Mouse (Mus musculus) lung, embryonic 15.5 days (tissue): Measurements from ENCODE around the gene Hist1h2ae. TPM values are rescaled to one million over a fixed set of nuclear protein-coding genes. Genes with fewer than 3 reads are reported as not detected.
A peak's percentile ranks its signal among the peaks of the same experiment; 100 is the strongest.

ENCODE experiments used
- ATAC-seq: fragments of 200-750 bp; cut with Nextera tagmentation; 2 replicates; pipeline ENCODE4 v1.8.0; 2017; ENCODE audit warnings: moderate number of reproducible peaks, borderline replicate concordance; ENCODE audit not compliant: low FRiP score, low TSS enrichment; ENCODE audit errors: extremely low read depth
- H3K27ac ChIP-seq: fragments of 300-500 bp; sonication (generic); 2 replicates; pipeline ENCODE4 v1.5.1; 2015; ENCODE audit warnings: moderate library complexity, mild to moderate bottlenecking, inconsistent platforms
- H3K27me3 ChIP-seq: fragments of 300-500 bp; sonication (generic); 2 replicates; pipeline ENCODE4 v1.6.1; 2015; ENCODE audit warnings: inconsistent platforms
- H3K36me3 ChIP-seq: fragments of 300-500 bp; sonication (generic); 2 replicates; pipeline ENCODE4 v1.6.1; 2015; ENCODE audit warnings: inconsistent platforms
- H3K4me1 ChIP-seq: fragments of 300-500 bp; sonication (generic); 2 replicates; pipeline ENCODE4 v1.6.1; 2015; ENCODE audit warnings: inconsistent platforms
- H3K4me2 ChIP-seq: fragments of 300-500 bp; sonication (generic); 2 replicates; pipeline ENCODE4 v1.6.1; 2015; ENCODE audit warnings: inconsistent platforms, mild to moderate bottlenecking, moderate library complexity
- H3K4me3 ChIP-seq: fragments of 300-500 bp; sonication (generic); 2 replicates; pipeline ENCODE4 v1.5.1; 2015; ENCODE audit warnings: mild to moderate bottlenecking, inconsistent platforms
- H3K9ac ChIP-seq: fragments of 300-500 bp; sonication (generic); 2 replicates; pipeline ENCODE4 v1.6.1; 2015; ENCODE audit warnings: inconsistent platforms
- H3K9me3 ChIP-seq: fragments of 300-500 bp; sonication (generic); 2 replicates; pipeline ENCODE4 v1.6.1; 2016; ENCODE audit warnings: inconsistent platforms
- WGBS: fragments of 180-500 bp; shearing (Covaris S2); methylation state at CpG from one replicate; pipeline ENCODE4 v1.1.7; 2015; 5-methylcytosine and 5-hydroxymethylcytosine counted together
- microRNA-seq: library from miRNA; unstranded; fragments of <30 nt; microRNA quantifications from one replicate; pipeline ENCODE4, GENCODE M21; 2016
- polyA plus RNA-seq: library from polyadenylated mRNA; unstranded; fragments of >200 nt; fragmentation: Nextera tagmentation; extraction: Ambion mirVana; gene quantifications from 2 replicates; pipeline ENCODE4 v1.2.1, GENCODE M21; 2015

Gene Hist1h2ae
- polyA plus RNA-seq, 1 experiment from 2014 or later = 143 TPM

- H3K27me3 ChIP-seq = no peaks in the 10 kb centered on the region
- H3K27ac ChIP-seq = no peak overlapping the region
- H3K9ac ChIP-seq = no peak overlapping the region
- H3K4me1 ChIP-seq = peaks cover 14% of the 10 kb centered on the region; the same call in 1 of the 2 replicates
- ATAC-seq = no peak
- H3K4me3 ChIP-seq = peak overlapping the region; percentile 0; the same call in 1 of the 2 replicates
- WGBS = under 1% methylated on average over 14 of the region's 14 CpGs
- H3K36me3 ChIP-seq = no peaks in the 10 kb centered on the region
- H3K9me3 ChIP-seq = no peaks in the 10 kb centered on the region
- H3K4me2 ChIP-seq = peak overlapping the region; percentile 36
These were observed 49.3 kb downstream of the Hist1h2ae start for GRCm38 (mm10) chr13:23521703-23522102.

Small RNA genes within 50 kb of the gene (microRNA-seq; reads per million reads assigned to microRNA genes)
- not detected for gene Gm44297
- not detected for gene Gm44359
- gene Gm44394 = not detected

Other genes with a start within 250 kb of the Hist1h2ae start
- 51.9 and 53.3 TPM in 2 replicates for gene Zfp322a, start 202.0 kb downstream of the Hist1h2ae start, polyA plus RNA-seq
- gene Abt1, start 147.4 kb downstream of the Hist1h2ae start, polyA plus RNA-seq = 13.6 and 14.2 TPM in 2 replicates
- gene Btn1a1, start 105.3 kb downstream of the Hist1h2ae start, polyA plus RNA-seq = 0.14 and 0.26 TPM in 2 replicates
- 0.16 and 0.21 TPM in 2 replicates for gene Btn2a2, start 82.4 kb downstream of the Hist1h2ae start, polyA plus RNA-seq
- 6.9 and 8.1 TPM in 2 replicates for gene Hist1h4h, start 40.2 kb downstream of the Hist1h2ae start, polyA plus RNA-seq
- gene Hist1h2af, start 37.3 kb downstream of the Hist1h2ae start, polyA plus RNA-seq = 6.2 and 8.4 TPM in 2 replicates
- gene Hist1h3g, start 35.8 kb downstream of the Hist1h2ae start, polyA plus RNA-seq = 9.5 and 10.8 TPM in 2 replicates
- gene Hist1h2bh, start 27.8 kb downstream of the Hist1h2ae start, polyA plus RNA-seq = 1.4 TPM in 2 replicates
- gene Hist1h3f, start 27.2 kb downstream of the Hist1h2ae start, polyA plus RNA-seq = 0.75 and 1.5 TPM in 2 replicates
- gene Hist1h4f, start 19.6 kb downstream of the Hist1h2ae start, polyA plus RNA-seq = 1.7 and 2.1 TPM in 2 replicates
- gene Hist1h1d, start 18.0 kb downstream of the Hist1h2ae start, polyA plus RNA-seq = 0.78 and 0.86 TPM in 2 replicates
- gene Hist1h3e, start 8.9 kb downstream of the Hist1h2ae start, polyA plus RNA-seq = 7.1 and 7.9 TPM in 2 replicates
- gene Hist1h2bg, start 176 bp upstream of the Hist1h2ae start, polyA plus RNA-seq = 14.5 and 17.7 TPM in 2 replicates
- gene Hist1h2bf, start 3.0 kb upstream of the Hist1h2ae start, polyA plus RNA-seq = 10.1 and 10.2 TPM in 2 replicates
- 3.1 and 4.6 TPM in 2 replicates for gene Hist1h2ad, start 3.2 kb upstream of the Hist1h2ae start, polyA plus RNA-seq
- gene Hist1h3d, start 4.5 kb upstream of the Hist1h2ae start, polyA plus RNA-seq = 9.4 and 10.2 TPM in 2 replicates
- 160 and 177 TPM in 2 replicates for gene Hist1h4d, start 10.4 kb upstream of the Hist1h2ae start, polyA plus RNA-seq
- 2.5 and 3.6 TPM in 2 replicates for gene Hist1h2be, start 49.9 kb upstream of the Hist1h2ae start, polyA plus RNA-seq
- 28.3 and 28.5 TPM in 2 replicates for gene Hist1h1e, start 51.3 kb upstream of the Hist1h2ae start, polyA plus RNA-seq
- gene Hist1h2ac, start 112.7 kb upstream of the Hist1h2ae start, polyA plus RNA-seq = 1.6 and 1.8 TPM in 2 replicates
- 60.8 and 63.6 TPM in 2 replicates for gene Hist1h2bc, start 113.0 kb upstream of the Hist1h2ae start, polyA plus RNA-seq
- gene Hist1h1t, start 124.6 kb upstream of the Hist1h2ae start, polyA plus RNA-seq = 0.22 and 0.35 TPM in 2 replicates
- 8.2 and 9.4 TPM in 2 replicates for gene Hist1h4c, start 127.2 kb upstream of the Hist1h2ae start, polyA plus RNA-seq
- gene Hfe, start 139.6 kb upstream of the Hist1h2ae start, polyA plus RNA-seq = 8.6 and 10.8 TPM in 2 replicates
- gene Hist1h1c, start 167.6 kb upstream of the Hist1h2ae start, polyA plus RNA-seq = 36.2 and 37.0 TPM in 2 replicates
- 12.0 and 13.7 TPM in 2 replicates for gene Hist1h3c, start 174.4 kb upstream of the Hist1h2ae start, polyA plus RNA-seq
- gene Hist1h2bb, start 175.5 kb upstream of the Hist1h2ae start, polyA plus RNA-seq = 3.2 and 4.1 TPM in 2 replicates
- gene Hist1h2ab, start 179.9 kb upstream of the Hist1h2ae start, polyA plus RNA-seq = 74.3 and 83.5 TPM in 2 replicates
- 12.0 and 18.6 TPM in 2 replicates for gene Hist1h3b, start 181.0 kb upstream of the Hist1h2ae start, polyA plus RNA-seq
- gene Hist1h4b, start 185.8 kb upstream of the Hist1h2ae start, polyA plus RNA-seq = 5.8 and 7.5 TPM in 2 replicates
- gene Hist1h4a, start 190.0 kb upstream of the Hist1h2ae start, polyA plus RNA-seq = 0.69 TPM in 1 of 2 replicates, not detected in the other
- gene Hist1h3a, start 191.2 kb upstream of the Hist1h2ae start, polyA plus RNA-seq = 8.3 and 8.5 TPM in 2 replicates
- gene Hist1h1a, start 192.4 kb upstream of the Hist1h2ae start, polyA plus RNA-seq = 3.3 and 3.9 TPM in 2 replicates
- gene Trim38, start 198.7 kb upstream of the Hist1h2ae start, polyA plus RNA-seq = not detected in 2 replicates
- not detected in 2 replicates for gene Slc17a2, start 235.8 kb upstream of the Hist1h2ae start, polyA plus RNA-seq